Mouse (Mus musculus): ENCODE measurements around the gene Syndig1. TPM values are rescaled to one million over a fixed set of nuclear protein-coding genes. Genes with fewer than 3 reads are reported as not detected.

The Syndig1 gene
- polyA plus RNA-seq, 1 experiment, result not detected

GRCm38 (mm10) chr2:149900606-149901005 is 71.6 kb downstream of the Syndig1 start:
- WGBS, result 68% methylated on average over 1 of the region's 1 CpGs
- Histone ChIP-seq H3K27ac (ENCODE audit: insufficient read depth, low read depth, low read length) (no peak overlapping the region), H3K4me3 (ENCODE audit: insufficient read depth, low read depth, low read length) (no peak overlapping the region), H3K4me1 (ENCODE audit: control insufficient read depth, insufficient read depth, low read length) (no peaks in the 10 kb centered on the region)
- no peak for TF ChIP-seq POLR2A (IDR thresholded peaks at IDR 0.05; ENCODE audit: insufficient read depth, low read depth, low read length)
- TF ChIP-seq CTCF (IDR thresholded peaks at IDR 0.05; ENCODE audit: insufficient read depth, low read depth, low read length), result no peak

DNA sequence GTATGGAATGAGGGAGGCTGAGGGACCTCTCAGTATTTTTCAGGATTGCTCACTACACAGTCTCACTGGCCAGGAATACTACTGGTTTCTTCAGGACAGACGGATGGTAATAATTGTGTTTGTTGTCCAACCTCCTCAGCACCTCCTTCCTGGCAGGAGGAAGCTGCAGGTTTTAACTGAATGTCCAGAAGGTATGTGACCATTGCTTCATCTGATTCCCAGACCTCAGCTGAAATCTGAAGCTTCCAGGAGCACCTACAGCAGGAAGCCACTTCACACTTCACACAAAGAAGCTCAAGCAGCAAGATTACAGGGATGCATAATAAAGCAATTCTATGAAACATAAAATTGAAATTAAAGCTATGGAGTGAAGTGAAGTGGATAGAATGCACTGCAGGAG is 75.4 kb downstream of the Syndig1 start:
- TF ChIP-seq POLR2A (IDR thresholded peaks at IDR 0.05; ENCODE audit: insufficient read depth, low read depth, low read length) (no peak), CTCF (IDR thresholded peaks at IDR 0.05; ENCODE audit: insufficient read depth, low read depth, low read length) (no peak)
- H3K27ac ChIP-seq (ENCODE audit: insufficient read depth, low read depth, low read length), result no peak overlapping the region
- no peak overlapping the region for H3K4me3 ChIP-seq (ENCODE audit: insufficient read depth, low read depth, low read length)
- H3K4me1 ChIP-seq (ENCODE audit: control insufficient read depth, insufficient read depth, low read length), result no peaks in the 10 kb centered on the region
- WGBS, result 74% methylated on average over 1 of the region's 1 CpGs

- Histone ChIP-seq H3K27ac (ENCODE audit: insufficient read depth, low read depth, low read length) (no peak overlapping the region), H3K4me3 (ENCODE audit: insufficient read depth, low read depth, low read length) (no peak overlapping the region), H3K4me1 (ENCODE audit: control insufficient read depth, insufficient read depth, low read length) (no peaks in the 10 kb centered on the region)
- TF ChIP-seq POLR2A (IDR thresholded peaks at IDR 0.05; ENCODE audit: insufficient read depth, low read depth, low read length) (no peak), CTCF (IDR thresholded peaks at IDR 0.05; ENCODE audit: insufficient read depth, low read depth, low read length) (no peak)
- WGBS, result 97% methylated on average over 3 of the region's 3 CpGs
Measured at GRCm38 (mm10) chr2:149906694-149907093, 77.7 kb downstream of the Syndig1 start.

DNA sequence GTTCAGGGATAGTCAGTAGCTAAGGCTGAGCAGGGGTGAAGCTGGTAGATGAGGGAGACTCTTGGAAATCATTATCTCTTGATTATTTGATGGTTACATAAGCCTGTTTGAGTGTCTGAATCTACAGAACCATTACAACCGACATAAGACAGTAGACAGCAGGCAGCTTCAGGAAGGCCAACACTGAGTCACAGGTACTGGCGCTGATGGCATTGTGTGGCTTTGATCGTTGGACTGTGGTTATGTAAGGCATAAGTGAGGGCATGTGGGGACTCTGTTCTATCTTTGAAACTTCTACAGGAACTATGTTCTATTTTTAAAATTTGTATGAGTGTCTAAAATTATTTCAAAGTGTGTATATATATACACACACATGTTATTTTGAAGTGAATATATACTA is 88.2 kb downstream of the Syndig1 start:
- TF ChIP-seq CTCF (IDR thresholded peaks at IDR 0.05; ENCODE audit: insufficient read depth, low read depth, low read length) (no peak), POLR2A (IDR thresholded peaks at IDR 0.05; ENCODE audit: insufficient read depth, low read depth, low read length) (no peak)
- Histone ChIP-seq H3K27ac (ENCODE audit: insufficient read depth, low read depth, low read length) (no peak overlapping the region), H3K4me1 (ENCODE audit: control insufficient read depth, insufficient read depth, low read length) (no peaks in the 10 kb centered on the region), H3K4me3 (ENCODE audit: insufficient read depth, low read depth, low read length) (no peak overlapping the region)
- WGBS, result 67% methylated on average over 3 of the region's 3 CpGs

- H3K27ac ChIP-seq (ENCODE audit: insufficient read depth, low read depth, low read length), result no peak overlapping the region
- TF ChIP-seq POLR2A (IDR thresholded peaks at IDR 0.05; ENCODE audit: insufficient read depth, low read depth, low read length) (no peak), CTCF (IDR thresholded peaks at IDR 0.05; ENCODE audit: insufficient read depth, low read depth, low read length) (no peak)
- H3K4me3 ChIP-seq (ENCODE audit: insufficient read depth, low read depth, low read length), result no peak overlapping the region
- WGBS, result 80% methylated on average over 2 of the region's 2 CpGs
- H3K4me1 ChIP-seq (ENCODE audit: control insufficient read depth, insufficient read depth, low read length), result no peaks in the 10 kb centered on the region
Measured at GRCm38 (mm10) chr2:149923561-149923960, 94.5 kb downstream of the Syndig1 start.

DNA sequence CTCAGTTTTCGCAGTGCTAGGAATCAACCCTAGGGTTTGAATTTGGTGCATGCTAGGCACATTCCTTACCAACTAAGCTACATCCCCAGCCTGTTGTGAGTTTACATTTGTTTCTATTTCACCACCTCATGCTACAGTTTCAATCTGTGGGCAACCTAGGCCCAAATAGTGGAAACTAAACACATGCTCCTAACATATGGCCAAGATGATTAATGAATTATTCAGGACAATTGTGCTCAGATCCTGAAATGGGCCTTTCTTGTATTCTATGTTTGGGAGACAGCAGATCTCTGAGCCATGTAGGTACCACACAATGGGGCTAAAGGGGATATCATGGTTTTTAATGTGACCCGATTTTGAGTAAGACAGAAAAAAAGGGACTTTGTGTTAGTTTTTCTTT is 96.9 kb downstream of the Syndig1 start:
- 93% methylated on average over 2 of the region's 2 CpGs for WGBS

GRCm38 (mm10) chr2:149927001-149927400 is 98.0 kb downstream of the Syndig1 start:
- no peaks in the 10 kb centered on the region for H3K4me1 ChIP-seq (ENCODE audit: control insufficient read depth, insufficient read depth, low read length)
- no peak overlapping the region for H3K27ac ChIP-seq (ENCODE audit: insufficient read depth, low read depth, low read length)
- H3K4me3 ChIP-seq (ENCODE audit: insufficient read depth, low read depth, low read length), result no peak overlapping the region
- TF ChIP-seq POLR2A (IDR thresholded peaks at IDR 0.05; ENCODE audit: insufficient read depth, low read depth, low read length) (no peak), CTCF (IDR thresholded peaks at IDR 0.05; ENCODE audit: insufficient read depth, low read depth, low read length) (no peak)

More for the DNA sequence above, 96.9 kb downstream of the Syndig1 start:
- no peaks in the 10 kb centered on the region for H3K4me1 ChIP-seq (ENCODE audit: control insufficient read depth, insufficient read depth, low read length)
- TF ChIP-seq CTCF (IDR thresholded peaks at IDR 0.05; ENCODE audit: insufficient read depth, low read depth, low read length), result no peak
- no peak for TF ChIP-seq POLR2A (IDR thresholded peaks at IDR 0.05; ENCODE audit: insufficient read depth, low read depth, low read length)
- no peak overlapping the region for H3K27ac ChIP-seq (ENCODE audit: insufficient read depth, low read depth, low read length)
- no peak overlapping the region for H3K4me3 ChIP-seq (ENCODE audit: insufficient read depth, low read depth, low read length)

- TF ChIP-seq CTCF (IDR thresholded peaks at IDR 0.05; ENCODE audit: insufficient read depth, low read depth, low read length), result no peak
- no peak for TF ChIP-seq POLR2A (IDR thresholded peaks at IDR 0.05; ENCODE audit: insufficient read depth, low read depth, low read length)
- Histone ChIP-seq H3K4me1 (ENCODE audit: control insufficient read depth, insufficient read depth, low read length) (no peaks in the 10 kb centered on the region), H3K27ac (ENCODE audit: insufficient read depth, low read depth, low read length) (no peak overlapping the region), H3K4me3 (ENCODE audit: insufficient read depth, low read depth, low read length) (no peak overlapping the region)
- 94% methylated on average over 3 of the region's 3 CpGs for WGBS
Measured at GRCm38 (mm10) chr2:149927481-149927880, 98.5 kb downstream of the Syndig1 start.

DNA sequence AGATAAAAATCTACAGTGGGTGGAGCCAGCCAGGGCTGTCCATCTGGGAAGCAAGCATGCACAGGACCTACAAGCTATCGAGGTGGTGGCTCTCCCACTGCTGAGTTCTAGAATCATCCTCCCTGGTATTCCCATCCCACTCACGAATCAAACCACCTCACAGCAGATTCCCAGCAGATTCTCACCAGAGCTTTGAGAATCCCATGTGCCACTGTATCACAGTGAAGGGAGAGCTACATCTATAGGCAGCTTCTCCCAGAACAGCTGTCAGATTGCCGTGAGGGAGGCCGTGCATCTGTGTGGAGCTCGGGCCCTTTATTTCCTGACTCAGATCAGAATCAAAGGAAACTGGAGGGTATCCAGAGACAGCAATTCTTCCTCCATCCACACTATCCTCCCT is 101.0 kb downstream of the Syndig1 start:
- 68% methylated on average over 5 of the region's 5 CpGs for WGBS
- TF ChIP-seq POLR2A (IDR thresholded peaks at IDR 0.05; ENCODE audit: insufficient read depth, low read depth, low read length) (no peak), CTCF (IDR thresholded peaks at IDR 0.05; ENCODE audit: insufficient read depth, low read depth, low read length) (no peak)
- H3K27ac ChIP-seq (ENCODE audit: insufficient read depth, low read depth, low read length), result no peak overlapping the region
- H3K4me3 ChIP-seq (ENCODE audit: insufficient read depth, low read depth, low read length), result no peak overlapping the region
- H3K4me1 ChIP-seq (ENCODE audit: control insufficient read depth, insufficient read depth, low read length), result peaks cover 2% of the 10 kb centered on the region; the same call in 1 of the 2 replicates

- 85% methylated on average over 2 of the region's 2 CpGs for WGBS
- Histone ChIP-seq H3K4me1 (ENCODE audit: control insufficient read depth, insufficient read depth, low read length) (peaks cover 2% of the 10 kb centered on the region; the same call in 1 of the 2 replicates), H3K27ac (ENCODE audit: insufficient read depth, low read depth, low read length) (no peak overlapping the region), H3K4me3 (ENCODE audit: insufficient read depth, low read depth, low read length) (no peak overlapping the region)
- TF ChIP-seq POLR2A (IDR thresholded peaks at IDR 0.05; ENCODE audit: insufficient read depth, low read depth, low read length), result no peak
- TF ChIP-seq CTCF (IDR thresholded peaks at IDR 0.05; ENCODE audit: insufficient read depth, low read depth, low read length), result no peak
Measured at GRCm38 (mm10) chr2:149931111-149931510, 102.1 kb downstream of the Syndig1 start.
